8 mouse cellular contexts compared by ENCODE assay signal in genomic region chr9:110759265-110759664, GRCm38 (mm10). TPM values are rescaled to one million over a fixed set of nuclear protein-coding genes. Genes with fewer than 3 reads are reported as not detected.
DNase-seq lines count a peak whose midpoint lies in the region; ATAC-seq and TF ChIP-seq lines count a peak whose summit lies in the region.

No protein-coding gene starts in this region.

- H3K27me3 ChIP-seq in hindbrain, postnatal 0 days (ENCODE audit: insufficient read depth, low read length) = no peaks in the 10 kb centered on the region
- peaks cover 10% of the 10 kb centered on the region for H3K27me3 ChIP-seq in hindbrain, embryonic 13.5 days
- peaks cover 38% of the 10 kb centered on the region for H3K27me3 ChIP-seq in G1E (ENCODE audit: insufficient read depth, low read length)
- H3K27me3 ChIP-seq in liver, adult 2 months (ENCODE audit: control insufficient read depth, insufficient read depth, low read length) = no peaks in the 10 kb centered on the region

- no peaks in the 10 kb centered on the region for H3K36me3 ChIP-seq in hindbrain, postnatal 0 days (ENCODE audit: insufficient read depth, low read length)
- no peaks in the 10 kb centered on the region for H3K36me3 ChIP-seq in hindbrain, embryonic 13.5 days
- no peaks in the 10 kb centered on the region for H3K36me3 ChIP-seq in G1E (replicated peaks)
- H3K36me3 ChIP-seq in liver, adult 2 months (ENCODE audit: control insufficient read depth, insufficient read depth, low read length) = no peaks in the 10 kb centered on the region

- no peak for TF ChIP-seq POLR2A in cortical plate, adult 2 months (IDR thresholded peaks at IDR 0.05; ENCODE audit: extremely low read depth, insufficient read depth, low read length)
- no peak for TF ChIP-seq POLR2A in liver, adult 2 months (IDR thresholded peaks at IDR 0.05; ENCODE audit: extremely low read depth, insufficient read depth, low read length)

- ATAC-seq in hindbrain, postnatal 0 days = no peak
- ATAC-seq in hindbrain, embryonic 13.5 days (ENCODE audit: low FRiP score) = no peak
- peak; percentile 34; the same call in 1 of the 2 replicates for ATAC-seq in G1E (ENCODE audit: extremely low read depth, insufficient number of reproducible peaks, low FRiP score, poor library complexity, severe bottlenecking)
- peak; percentile 38; the same call in 1 of the 2 replicates for ATAC-seq in neutrophil, adult 5-6 weeks (ENCODE audit: extremely low read depth, insufficient number of reproducible peaks, low FRiP score, poor library complexity, severe bottlenecking)
- ATAC-seq in activated CD4-positive, CD25-positive, alpha-beta regulatory T cell, adult 4 months = no peak

- no peaks in the 10 kb centered on the region for H3K9me3 ChIP-seq in hindbrain, postnatal 0 days (ENCODE audit: low read length)
- H3K9me3 ChIP-seq in hindbrain, embryonic 13.5 days = no peaks in the 10 kb centered on the region
- H3K9me3 ChIP-seq in G1E (replicated peaks) = no peaks in the 10 kb centered on the region

- peak; percentile 47 for DNase-seq in hindbrain, postnatal 0 days (ENCODE audit: low spot score)
- DNase-seq in G1E (ENCODE audit: low spot score) = no peak
- peak; percentile 67 for DNase-seq in kidney, adult 11 months
- peak; percentile 25 for DNase-seq in liver, adult 2 months (ENCODE audit: extremely low read depth, low read depth, low spot score)

- H3K79me2 ChIP-seq in liver, adult 2 months (ENCODE audit: control insufficient read depth, insufficient read depth, low read length) = no peaks in the 10 kb centered on the region

- H3K4me1 ChIP-seq in hindbrain, postnatal 0 days (ENCODE audit: insufficient read depth, low read length) = 0 out of 2 replicates have a peak, but pooled peaks cover 3% of the 10 kb centered on the region
- H3K4me1 ChIP-seq in hindbrain, embryonic 13.5 days (replicated peaks) = no peaks in the 10 kb centered on the region
- H3K4me1 ChIP-seq in G1E (ENCODE audit: insufficient read depth, low read depth, low read length) = no peaks in the 10 kb centered on the region
- H3K4me1 ChIP-seq in cortical plate, adult 2 months (ENCODE audit: control insufficient read depth, insufficient read depth, low read length) = no peaks in the 10 kb centered on the region
- no peaks in the 10 kb centered on the region for H3K4me1 ChIP-seq in liver, adult 2 months (ENCODE audit: control insufficient read depth, insufficient read depth, low read length)

- H3K4me2 ChIP-seq in hindbrain, postnatal 0 days (ENCODE audit: low read depth, low read length) = no peak overlapping the region
- no peak overlapping the region for H3K4me2 ChIP-seq in hindbrain, embryonic 13.5 days

- H3K4me3 ChIP-seq in hindbrain, postnatal 0 days (ENCODE audit: low read length) = no peak overlapping the region
- H3K4me3 ChIP-seq in hindbrain, embryonic 13.5 days = no peak overlapping the region
- H3K4me3 ChIP-seq in G1E (ENCODE audit: low read depth, low read length) = no peak overlapping the region
- no peak overlapping the region for H3K4me3 ChIP-seq in cortical plate, adult 2 months (ENCODE audit: insufficient read depth, low read length)
- no peak overlapping the region for H3K4me3 ChIP-seq in liver, adult 2 months (ENCODE audit: insufficient read depth, low read depth, low read length)

- TF ChIP-seq CTCF in hindbrain, postnatal 0 days (IDR thresholded peaks at IDR 0.05; ENCODE audit: low read depth) = peak; percentile 64
- TF ChIP-seq CTCF in G1E (IDR thresholded peaks at IDR 0.05; ENCODE audit: low read depth, low read length) = 0 out of 2 replicates have a peak, but pooled peaks have one; percentile 15
- peak; percentile 50 for TF ChIP-seq CTCF in cortical plate, adult 2 months (IDR thresholded peaks at IDR 0.05; ENCODE audit: extremely low read depth, insufficient read depth, low read length)
- peak; percentile 88 for TF ChIP-seq CTCF in liver, adult 2 months (IDR thresholded peaks at IDR 0.05; ENCODE audit: low read depth, low read length)

- 74% methylated on average over 2 of the region's 2 CpGs for WGBS in hindbrain, postnatal 0 days
- 47% methylated on average over 2 of the region's 2 CpGs for WGBS in hindbrain, embryonic 13.5 days
- WGBS in liver, adult 2 months = 55% methylated on average over 2 of the region's 2 CpGs

- no peak overlapping the region for H3K27ac ChIP-seq in hindbrain, postnatal 0 days
- H3K27ac ChIP-seq in hindbrain, embryonic 13.5 days = no peak overlapping the region
- no peak overlapping the region for H3K27ac ChIP-seq in cortical plate, adult 2 months (ENCODE audit: insufficient read depth, low read length)
- H3K27ac ChIP-seq in liver, adult 2 months (replicated peaks; ENCODE audit: insufficient read depth, low read depth, low read length) = no peak overlapping the region

- no peak overlapping the region for H3K9ac ChIP-seq in hindbrain, postnatal 0 days (replicated peaks; ENCODE audit: low read length)
- H3K9ac ChIP-seq in hindbrain, embryonic 13.5 days = no peak overlapping the region
- no peak overlapping the region for H3K9ac ChIP-seq in liver, adult 2 months (ENCODE audit: low read depth, low read length)

RNA-seq across cellular contexts. Expression of gene Pth1r, which starts 12.3 kb away (rescaled TPM):
- 27.7 and 29.2 TPM in 2 replicates for total RNA-seq in hindbrain, postnatal 0 days (2014; rRNA removed)
- polyA plus RNA-seq in hindbrain, postnatal 0 days (2015; fragmentation: Nextera tagmentation; extraction: Ambion mirVana) = 11.7 and 12.5 TPM in 2 replicates
- polyA plus RNA-seq in hindbrain, embryonic 13.5 days (2015; fragmentation: Nextera tagmentation; extraction: Ambion mirVana) = 13.7 and 13.8 TPM in 2 replicates
- total RNA-seq in G1E (2014; fragmentation: Nextera tagmentation) (not detected in 2 replicates), G1E (2017) (not detected in 2 replicates)
- polyA plus RNA-seq in G1E (2012) = 0.03 TPM in 1 of 2 replicates, not detected in the other
- 8.2 and 9.0 TPM in 2 replicates for polyA plus RNA-seq in cortical plate, adult 2 months (2012; rRNA removed)
- total RNA-seq in liver, adult 2 months (2014; rRNA removed) = 7.4 and 11.0 TPM in 2 replicates
- polyA plus RNA-seq in liver, adult 2 months (2012; rRNA removed) = 24.4 and 28.1 TPM in 2 replicates
- total RNA-seq in neutrophil, adult 5-6 weeks (2017) = not detected in 2 replicates
- polyA plus RNA-seq in activated CD4-positive, CD25-positive, alpha-beta regulatory T cell, adult 4 months (2017; shearing (Covaris generic)) = not detected

RNA-seq across cellular contexts. Expression of gene Myl3, which starts 17.6 kb away (rescaled TPM):
- total RNA-seq in hindbrain, postnatal 0 days (2014; rRNA removed) = 0.72 TPM in 1 of 2 replicates, not detected in the other
- 0.65 and 0.89 TPM in 2 replicates for polyA plus RNA-seq in hindbrain, postnatal 0 days (2015; fragmentation: Nextera tagmentation; extraction: Ambion mirVana)
- polyA plus RNA-seq in hindbrain, embryonic 13.5 days (2015; fragmentation: Nextera tagmentation; extraction: Ambion mirVana) = 1.4 and 3.8 TPM in 2 replicates
- total RNA-seq in G1E (2014; fragmentation: Nextera tagmentation) (not detected in 2 replicates), G1E (2017) (0.12 TPM in 1 of 2 replicates, not detected in the other)
- not detected in 2 replicates for polyA plus RNA-seq in G1E (2012)
- 0.13 and 0.30 TPM in 2 replicates for polyA plus RNA-seq in cortical plate, adult 2 months (2012; rRNA removed)
- total RNA-seq in liver, adult 2 months (2014; rRNA removed) = 0.55 and 0.94 TPM in 2 replicates
- polyA plus RNA-seq in liver, adult 2 months (2012; rRNA removed) = 0.25 TPM in 1 of 2 replicates, not detected in the other
- total RNA-seq in neutrophil, adult 5-6 weeks (2017) = not detected in 2 replicates
- polyA plus RNA-seq in activated CD4-positive, CD25-positive, alpha-beta regulatory T cell, adult 4 months (2017; shearing (Covaris generic)) = not detected

RNA-seq across cellular contexts. Expression of gene Prss42, which starts 38.7 kb away (rescaled TPM):
- total RNA-seq in hindbrain, postnatal 0 days (2014; rRNA removed) = not detected in 2 replicates
- not detected in 2 replicates for polyA plus RNA-seq in hindbrain, postnatal 0 days (2015; fragmentation: Nextera tagmentation; extraction: Ambion mirVana)
- not detected in 2 replicates for polyA plus RNA-seq in hindbrain, embryonic 13.5 days (2015; fragmentation: Nextera tagmentation; extraction: Ambion mirVana)
- 0.44 and 2.3 TPM in 2 replicates for total RNA-seq in G1E (2014; fragmentation: Nextera tagmentation)
- 0.44 and 0.58 TPM in 2 replicates for total RNA-seq in G1E (2017)
- 0.53 and 0.79 TPM in 2 replicates for polyA plus RNA-seq in G1E (2012)
- not detected in 2 replicates for polyA plus RNA-seq in cortical plate, adult 2 months (2012; rRNA removed)
- total RNA-seq in liver, adult 2 months (2014; rRNA removed) = not detected in 2 replicates
- polyA plus RNA-seq in liver, adult 2 months (2012; rRNA removed) = not detected in 2 replicates
- not detected in 2 replicates for total RNA-seq in neutrophil, adult 5-6 weeks (2017)
- not detected for polyA plus RNA-seq in activated CD4-positive, CD25-positive, alpha-beta regulatory T cell, adult 4 months (2017; shearing (Covaris generic))

RNA-seq across cellular contexts. Expression of gene Prss44, which starts 54.5 kb away (rescaled TPM):
- 0.10 TPM in 1 of 2 replicates, not detected in the other for total RNA-seq in hindbrain, postnatal 0 days (2014; rRNA removed)
- not detected in 2 replicates for polyA plus RNA-seq in hindbrain, postnatal 0 days (2015; fragmentation: Nextera tagmentation; extraction: Ambion mirVana)
- not detected in 2 replicates for polyA plus RNA-seq in hindbrain, embryonic 13.5 days (2015; fragmentation: Nextera tagmentation; extraction: Ambion mirVana)
- not detected in 2 replicates for total RNA-seq in G1E (2014; fragmentation: Nextera tagmentation)
- 0.12 and 0.27 TPM in 2 replicates for total RNA-seq in G1E (2017)
- polyA plus RNA-seq in G1E (2012) = not detected in 2 replicates
- not detected in 2 replicates for polyA plus RNA-seq in cortical plate, adult 2 months (2012; rRNA removed)
- total RNA-seq in liver, adult 2 months (2014; rRNA removed) = not detected in 2 replicates
- polyA plus RNA-seq in liver, adult 2 months (2012; rRNA removed) = not detected in 2 replicates
- not detected in 2 replicates for total RNA-seq in neutrophil, adult 5-6 weeks (2017)
- under 1 TPM in 1 of 2 experiments, not detected in 1; 0.37 TPM for polyA plus RNA-seq in activated CD4-positive, CD25-positive, alpha-beta regulatory T cell, adult 4 months (2017; shearing (Covaris generic))

Comparison
In these comparisons a context has a peak if more than half of its experiments do, and no peak if none do; other contexts are left out.
1. ATAC-seq: peak in G1E (single experiment) and neutrophil, adult 5-6 weeks (single experiment); none in hindbrain, postnatal 0 days (single experiment), hindbrain, embryonic 13.5 days (single experiment) and activated CD4-positive, CD25-positive, alpha-beta regulatory T cell, adult 4 months (single experiment).
2. CTCF ChIP-seq: peak in every context shown above with its lines; median percentile 88 in liver, adult 2 months; 64 in hindbrain, postnatal 0 days; 50 in cortical plate, adult 2 months; 15 in G1E.